Mouse (Mus musculus): ENCODE results near the gene Pou6f2. TPM values are rescaled to one million over a fixed set of nuclear protein-coding genes. Genes with fewer than 3 reads are reported as not detected.

Gene Pou6f2
- total RNA-seq, 2 experiments from 2014 or later, result 3.1 to 4.0 TPM

- intact Hi-C loops (cut with DNase I), result no loop called here
- DNase-seq (ENCODE audit: low spot score in 2 of 2), result peak; percentile 46 to 68
These were observed 116.4 kb downstream of the Pou6f2 start for GRCm38 (mm10) chr13:18281084-18281483.

GRCm38 (mm10) chr13:18253131-18253530, 144.4 kb downstream of the Pou6f2 start:
- intact Hi-C loops (cut with DNase I), result no loop called here
- DNase-seq (ENCODE audit: low spot score in 2 of 2), result no peak

- intact Hi-C loops (cut with DNase I), result no loop called here
These were observed 178.8 kb downstream of the Pou6f2 start for GRCm38 (mm10) chr13:18218566-18219234.

GRCm38 (mm10) chr13:18211242-18211641, 186.2 kb downstream of the Pou6f2 start:
- intact Hi-C loops (cut with DNase I), result no loop called here
- no peak for DNase-seq (ENCODE audit: low spot score in 2 of 2)

More at GRCm38 (mm10) chr13:18218566-18219234, 178.8 kb downstream of the Pou6f2 start:
- peak; percentile 3 to 19 for DNase-seq (ENCODE audit: low spot score in 2 of 2)

GRCm38 (mm10) chr13:18204476-18205250, 192.8 kb downstream of the Pou6f2 start:
- no peak for DNase-seq (ENCODE audit: low spot score in 2 of 2)
- intact Hi-C loops (cut with DNase I), result no loop called here

- intact Hi-C loops (cut with DNase I), result loop anchor here (5.0 kb wide), 1 partner anchor 117 kb away; no protein-coding TSS in a partner anchor
- DNase-seq (ENCODE audit: low spot score in 2 of 2), result peak; percentile 42 to 52
These were observed 223.5 kb downstream of the Pou6f2 start for GRCm38 (mm10) chr13:18174003-18174402.

- intact Hi-C loops (cut with DNase I), result loop anchor here (5.0 kb wide), 1 partner anchor 116 kb away; no protein-coding TSS in a partner anchor
These were observed 224.5 kb downstream of the Pou6f2 start for GRCm38 (mm10) chr13:18173021-18173420.

GRCm38 (mm10) chr13:18172334-18172733, 225.2 kb downstream of the Pou6f2 start:
- intact Hi-C loops (cut with DNase I), result loop anchor here (5.0 kb wide), 1 partner anchor 115 kb away; no protein-coding TSS in a partner anchor
- no peak for DNase-seq (ENCODE audit: low spot score in 2 of 2)

More at GRCm38 (mm10) chr13:18173021-18173420, 224.5 kb downstream of the Pou6f2 start:
- DNase-seq (ENCODE audit: low spot score in 2 of 2), result no peak

- DNase-seq (ENCODE audit: low spot score in 2 of 2), result no peak
- intact Hi-C loops (cut with DNase I), result no loop called here
These were observed 233.3 kb downstream of the Pou6f2 start for GRCm38 (mm10) chr13:18164182-18164581.

- intact Hi-C loops (cut with DNase I), result no loop called here
These were observed 236.9 kb downstream of the Pou6f2 start for GRCm38 (mm10) chr13:18160566-18160965.

GRCm38 (mm10) chr13:18153949-18154582, 243.4 kb downstream of the Pou6f2 start:
- intact Hi-C loops (cut with DNase I), result no loop called here
- no peak for DNase-seq (ENCODE audit: low spot score in 2 of 2)

More at GRCm38 (mm10) chr13:18160566-18160965, 236.9 kb downstream of the Pou6f2 start:
- no peak for DNase-seq (ENCODE audit: low spot score in 2 of 2)

GRCm38 (mm10) chr13:18133646-18134045, 263.8 kb downstream of the Pou6f2 start:
- intact Hi-C loops (cut with DNase I), result no loop called here
- no peak for DNase-seq (ENCODE audit: low spot score in 2 of 2)

- no peak for DNase-seq (ENCODE audit: low spot score in 2 of 2)
- intact Hi-C loops (cut with DNase I), result no loop called here
These were observed 264.3 kb downstream of the Pou6f2 start for GRCm38 (mm10) chr13:18133193-18133592.

GRCm38 (mm10) chr13:18131324-18131723, 266.2 kb downstream of the Pou6f2 start:
- no peak for DNase-seq (ENCODE audit: low spot score in 2 of 2)
- intact Hi-C loops (cut with DNase I), result no loop called here

- intact Hi-C loops (cut with DNase I), result loop anchor here (10.0 kb wide), 2 partner anchors 205 to 565 kb away; no protein-coding TSS in a partner anchor
- no peak for DNase-seq (ENCODE audit: low spot score in 2 of 2)
These were observed 267.8 kb downstream of the Pou6f2 start for GRCm38 (mm10) chr13:18129697-18130096.

GRCm38 (mm10) chr13:18128826-18129225, 268.7 kb downstream of the Pou6f2 start:
- no peak for DNase-seq (ENCODE audit: low spot score in 2 of 2)
- intact Hi-C loops (cut with DNase I), result loop anchor here (10.0 kb wide), 2 partner anchors 206 to 566 kb away; no protein-coding TSS in a partner anchor

- intact Hi-C loops (cut with DNase I), result loop anchor here (10.0 kb wide), 2 partner anchors 207 to 567 kb away; no protein-coding TSS in a partner anchor
- no peak for DNase-seq (ENCODE audit: low spot score in 2 of 2)
These were observed 269.4 kb downstream of the Pou6f2 start for GRCm38 (mm10) chr13:18128053-18128452.

GRCm38 (mm10) chr13:18126111-18126510, 271.4 kb downstream of the Pou6f2 start:
- intact Hi-C loops (cut with DNase I), result loop anchor here (10.0 kb wide), 2 partner anchors 209 to 569 kb away; no protein-coding TSS in a partner anchor

GRCm38 (mm10) chr13:18125226-18126000, 272.1 kb downstream of the Pou6f2 start:
- peak in 1 of 2 experiments; percentile 20 for DNase-seq (ENCODE audit: low spot score in 2 of 2)
- intact Hi-C loops (cut with DNase I), result loop anchor here (10.0 kb wide), 2 partner anchors 209 to 569 kb away; no protein-coding TSS in a partner anchor

More at GRCm38 (mm10) chr13:18126111-18126510, 271.4 kb downstream of the Pou6f2 start:
- DNase-seq (ENCODE audit: low spot score in 2 of 2), result no peak
